Mouse (Mus musculus): ENCODE measurements at regions not wholly inside any gene's neighbourhood (a gene's known extent, or its start where the extent isn't known, plus 50 kb on each side); places are given as distances from the start of the nearest gene placed in this dataset.
"Not testable (repeated sequence)": the region's sequence is repeated elsewhere in the genome, so short reads cannot be mapped to it uniquely, and the experiment has no call there.

GRCm38 (mm10) chr8:78077122-78077521 is 136.0 kb upstream of the Ttc29 start:
- DNase-seq: no peak

- DNase-seq: not testable (repeated sequence)
Measured at GRCm38 (mm10) chr8:78081395-78081794, 131.7 kb upstream of the Ttc29 start.

- DNase-seq: no peak
Measured at GRCm38 (mm10) chr8:78083012-78083411, 130.1 kb upstream of the Ttc29 start.

- no peak for DNase-seq
Measured at GRCm38 (mm10) chr8:78086361-78086760, 126.7 kb upstream of the Ttc29 start.

- no peak for DNase-seq
Measured at GRCm38 (mm10) chr8:78090382-78091122, 122.5 kb upstream of the Ttc29 start.

DNA sequence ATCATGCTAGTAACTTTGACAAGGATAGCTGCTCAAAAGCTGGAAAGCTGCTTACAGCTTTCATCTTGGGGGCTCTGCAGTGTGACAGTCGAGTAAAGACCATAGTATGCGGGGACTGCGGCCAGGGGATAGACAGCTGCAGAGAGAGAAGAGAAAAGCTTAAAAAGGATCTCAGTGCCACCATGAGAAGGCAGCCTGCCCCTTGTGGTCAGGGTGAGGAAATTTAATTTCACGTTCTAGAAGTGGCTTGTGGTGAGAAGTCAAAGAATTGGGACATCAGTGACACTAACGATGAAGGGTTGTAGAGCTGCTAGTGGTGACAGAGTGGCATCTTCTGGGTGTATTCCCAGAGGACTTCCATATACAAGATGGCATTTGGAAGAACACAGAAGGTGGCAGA is 116.7 kb upstream of the Ttc29 start:
- DNase-seq: no peak

GRCm38 (mm10) chr8:78098191-78098745 is 114.8 kb upstream of the Ttc29 start:
- DNase-seq: no peak

- no peak for DNase-seq
Measured at GRCm38 (mm10) chr8:78099091-78099490, 114.0 kb upstream of the Ttc29 start.

- DNase-seq: no peak
Measured at GRCm38 (mm10) chr8:78107339-78107738, 105.8 kb upstream of the Ttc29 start.

GRCm38 (mm10) chr8:78110003-78110649 is 103.0 kb upstream of the Ttc29 start:
- DNase-seq: no peak

DNA sequence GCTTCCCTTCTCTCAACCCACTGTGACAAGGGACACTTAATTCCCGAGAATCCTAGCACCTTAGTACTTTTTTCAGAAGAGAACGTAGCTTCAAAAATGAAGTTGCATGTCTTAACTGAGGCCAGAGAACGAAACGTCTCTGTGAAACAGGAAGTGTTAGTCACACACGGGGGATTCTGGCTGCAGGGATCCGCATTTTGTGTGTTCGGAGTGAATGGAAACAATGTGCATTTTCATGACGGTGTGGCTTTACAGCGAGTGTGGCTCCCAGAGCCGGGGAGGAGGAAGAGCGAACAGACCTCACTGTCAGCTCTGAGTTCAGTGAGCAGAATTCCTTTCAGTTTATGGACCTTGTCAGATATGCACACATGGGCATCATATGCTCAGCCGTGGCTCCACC is 100.0 kb upstream of the Ttc29 start:
- no peak for DNase-seq

DNA sequence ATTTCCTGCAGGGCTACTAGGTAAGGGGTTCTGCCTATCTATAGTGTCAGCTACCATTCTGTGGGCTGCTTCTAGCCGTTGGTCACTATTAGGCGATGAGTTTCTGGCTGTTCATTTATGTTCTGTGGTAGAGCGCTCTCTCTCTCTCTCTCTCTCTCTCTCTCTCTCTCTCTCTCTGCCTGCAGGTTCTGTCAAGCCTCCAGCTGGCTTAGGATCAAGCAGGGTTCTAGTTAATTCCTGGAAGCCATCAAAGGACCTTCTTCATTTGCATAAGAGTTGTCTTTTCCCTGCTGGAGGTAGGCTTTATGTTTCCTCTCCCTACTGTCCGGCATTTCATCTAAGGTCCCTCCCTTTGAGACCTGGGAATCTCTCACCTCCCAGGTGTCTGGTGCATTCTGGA is 98.6 kb upstream of the Ttc29 start:
- DNase-seq: no peak

- no peak for DNase-seq
Measured at GRCm38 (mm10) chr8:78117191-78117590, 95.9 kb upstream of the Ttc29 start.

DNA sequence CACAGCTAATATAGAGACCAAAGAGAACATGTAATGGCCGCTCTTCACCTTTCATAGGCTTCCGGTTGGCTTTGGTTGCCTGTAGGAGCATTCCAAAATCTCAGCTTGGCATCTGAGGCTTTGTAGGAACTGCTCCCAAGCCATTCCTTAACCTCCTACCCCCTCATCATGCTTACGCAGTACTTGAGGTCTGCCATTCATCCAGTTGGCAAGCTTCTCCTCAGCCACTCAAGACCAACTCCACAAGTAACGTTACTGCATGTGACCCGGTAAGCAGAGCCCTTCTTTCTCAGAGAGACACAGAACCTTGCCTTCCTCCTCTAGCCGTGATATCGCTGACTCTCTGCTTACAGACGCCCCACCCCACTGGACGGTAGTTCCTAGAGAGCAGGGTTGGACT is 94.6 kb upstream of the Ttc29 start:
- DNase-seq: no peak

DNA sequence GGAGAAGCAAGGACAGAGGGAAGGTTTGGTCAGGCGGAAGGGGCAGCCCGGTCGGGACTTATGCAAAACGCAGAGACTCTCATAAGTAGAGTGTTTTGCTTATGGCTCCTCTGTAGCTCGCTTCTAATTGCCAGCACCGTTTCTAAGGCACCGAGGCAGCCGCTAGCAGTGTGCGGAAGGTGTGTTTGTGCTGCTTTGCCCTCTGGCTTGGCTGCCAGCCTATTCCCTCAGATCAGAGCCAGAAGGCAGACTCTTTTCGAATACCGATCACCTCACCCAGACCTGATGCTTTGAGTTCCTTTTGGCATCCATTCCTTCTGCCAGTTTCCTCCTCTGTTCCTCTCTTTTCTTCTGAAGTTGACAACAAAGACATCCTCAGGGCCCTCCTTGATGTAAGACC is 93.4 kb upstream of the Ttc29 start:
- DNase-seq: peak; percentile 13

DNA sequence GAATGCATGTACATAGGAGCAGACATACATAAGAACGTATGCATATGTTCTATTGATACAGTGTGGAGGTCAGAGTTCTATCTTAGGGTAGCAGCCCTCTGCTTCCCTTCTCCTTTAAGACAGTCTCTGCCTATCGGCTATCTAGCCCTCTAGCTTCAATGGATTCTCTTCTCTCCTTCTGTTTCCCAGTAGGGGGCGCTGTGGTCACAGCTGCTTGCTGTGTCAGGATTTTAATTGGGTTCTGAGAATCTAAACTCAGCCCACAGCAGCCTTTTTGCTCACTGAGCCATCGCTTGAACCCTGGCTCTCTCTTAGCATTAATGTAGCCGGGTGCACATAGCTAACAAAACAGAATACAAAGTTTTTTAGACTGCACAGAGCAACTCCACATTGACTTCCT is 88.8 kb upstream of the Ttc29 start:
- DNase-seq: peak; percentile 11

DNA sequence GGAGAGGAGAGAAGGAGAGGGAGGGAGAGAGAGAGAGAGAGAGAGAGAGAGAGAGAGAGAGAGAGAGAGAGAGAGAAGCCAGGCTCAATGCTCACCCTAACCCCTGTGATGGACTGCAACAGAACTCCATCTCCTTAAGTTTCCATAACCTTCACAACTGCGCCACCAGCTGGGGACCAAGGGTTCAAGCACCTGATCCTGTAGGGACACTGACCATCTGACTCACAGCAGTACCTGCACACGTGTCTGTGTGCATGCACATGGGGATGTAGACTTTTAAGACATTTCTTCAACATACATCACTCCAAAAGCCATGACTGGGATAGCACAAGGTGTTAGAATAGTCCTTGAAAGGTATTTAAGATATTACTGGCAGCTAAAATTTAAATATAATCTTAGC is 85.2 kb upstream of the Ttc29 start:
- peak; percentile 10 for DNase-seq

GRCm38 (mm10) chr8:78129061-78129460 is 84.0 kb upstream of the Ttc29 start:
- no peak for DNase-seq

DNA sequence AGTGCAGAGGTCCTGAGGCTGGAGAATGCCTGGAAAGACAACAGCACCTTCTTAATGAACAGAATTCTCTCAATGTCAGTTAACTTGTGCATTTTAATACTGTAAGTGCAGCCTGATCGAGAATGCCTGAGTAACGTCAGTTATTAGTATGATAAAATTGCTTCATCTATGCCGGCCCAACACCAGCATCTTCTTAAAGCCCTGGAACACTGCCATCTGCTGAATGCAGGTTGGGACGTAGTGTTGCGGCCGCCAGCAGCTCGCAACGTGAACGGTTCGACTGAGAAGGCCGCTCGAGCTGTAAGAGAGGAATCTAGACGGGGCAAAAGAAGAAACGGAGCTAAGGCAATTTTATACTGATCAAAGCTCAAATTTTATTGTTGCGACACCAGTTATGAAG is 73.6 kb upstream of the Ttc29 start:
- DNase-seq: not testable (repeated sequence)

DNA sequence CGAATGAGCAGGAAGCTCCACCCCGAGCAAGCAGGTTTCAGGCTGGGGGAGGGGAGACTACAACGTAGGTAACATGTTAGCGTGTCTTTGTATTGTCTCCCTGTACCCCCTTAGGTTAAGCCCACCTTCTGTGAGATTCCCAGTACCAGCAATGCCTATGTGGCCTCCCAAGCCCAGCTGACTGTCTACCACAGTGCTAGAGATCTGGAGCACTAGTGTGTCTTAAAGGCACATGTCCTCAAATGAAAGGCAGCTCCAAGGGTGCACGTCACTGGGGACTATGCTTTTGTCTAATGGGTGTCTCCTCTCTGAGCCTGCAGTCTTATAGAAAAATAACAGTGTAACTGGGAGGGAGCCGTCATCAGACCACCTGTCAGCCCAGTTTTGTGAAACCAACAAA is 65.9 kb upstream of the Ttc29 start:
- DNase-seq: no peak

DNA sequence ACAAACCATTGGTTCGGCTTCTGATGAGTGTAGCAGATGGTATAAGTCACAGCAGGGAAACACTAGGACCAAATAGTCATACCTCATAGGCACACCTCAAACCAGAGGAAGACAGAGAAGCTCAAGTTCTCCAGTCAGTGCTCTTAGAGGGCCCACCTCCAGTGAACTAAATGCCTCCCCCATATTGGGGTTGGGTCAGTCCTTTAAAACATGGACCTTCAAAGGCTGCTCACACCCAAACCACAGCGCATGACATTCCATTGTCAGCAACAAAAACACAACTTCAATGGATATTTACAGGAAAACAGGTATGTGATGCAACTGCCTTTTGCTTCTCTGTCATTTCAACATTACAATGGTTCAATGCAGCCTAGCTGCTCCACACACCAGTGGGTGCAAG is 65.1 kb upstream of the Ttc29 start:
- no peak for DNase-seq

GRCm38 (mm10) chr8:78154873-78155272 is 58.2 kb upstream of the Ttc29 start:
- DNase-seq: no peak

DNA sequence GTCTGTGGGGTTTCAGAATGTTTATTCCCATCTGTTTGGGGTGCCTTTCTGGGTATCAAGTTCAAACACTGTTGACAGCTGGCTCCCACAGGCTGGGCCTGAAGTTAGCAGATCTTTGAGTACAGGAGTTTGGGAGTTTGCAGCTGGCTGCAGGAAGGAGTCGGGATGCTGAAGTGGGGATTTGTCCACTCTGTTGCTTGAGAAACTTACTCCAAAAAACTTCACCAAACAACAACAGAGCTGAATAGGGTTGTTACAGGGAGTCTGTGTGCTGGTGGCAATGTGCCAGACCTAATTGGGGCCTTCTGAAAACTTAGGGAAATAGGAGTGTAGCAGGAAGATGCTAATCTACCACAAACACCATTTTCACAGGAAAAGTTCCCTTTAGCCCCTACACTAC is 51.1 kb upstream of the Ttc29 start:
- DNase-seq: peak; percentile 12

- DNase-seq: no peak
Measured at GRCm38 (mm10) chr8:78162763-78163508, 50.2 kb upstream of the Ttc29 start.
